Mouse (Mus musculus): ENCODE measurements around the gene Hoxb9. TPM values are rescaled to one million over a fixed set of nuclear protein-coding genes. Genes with fewer than 3 reads are reported as not detected.

Hoxb9 gene
- not detected in 2 replicates for polyA plus RNA-seq (2015; fragmentation: Nextera tagmentation; extraction: Ambion mirVana)

DNA sequence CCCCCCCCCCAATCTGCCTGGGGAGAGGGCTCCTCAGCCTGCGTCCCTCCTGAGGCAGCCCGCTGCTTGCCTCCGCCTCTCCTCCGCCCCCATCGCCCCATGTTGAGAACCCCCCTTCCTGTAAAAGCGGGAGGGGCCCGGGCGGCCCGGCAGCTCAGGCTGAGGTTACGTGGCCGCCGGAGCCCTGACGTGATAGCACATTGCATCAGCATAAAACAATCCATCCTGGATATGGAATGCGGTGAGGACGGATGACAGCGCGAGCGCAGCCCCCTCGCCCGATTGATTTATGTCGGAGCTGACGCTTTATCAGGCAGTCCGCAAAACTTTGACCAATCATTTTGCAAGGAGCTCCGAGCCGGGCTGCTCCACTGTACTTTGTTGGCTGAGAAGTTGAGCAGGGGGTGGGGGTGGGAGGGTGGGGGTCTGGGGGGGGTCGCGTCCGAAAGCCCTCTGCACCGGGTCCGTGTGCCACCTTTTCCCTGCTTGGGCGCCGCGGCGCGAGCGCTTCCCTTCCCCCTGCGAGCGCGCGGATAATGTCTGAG is at the start of gene Hoxb9:
TSS of gene Hoxb9 (plus strand) at position 462 of the 545 bp plus-strand sequence.
- Histone ChIP-seq H3K4me3 (replicated peaks) (no peak within 1 kb of the TSS), H3K9ac (no peak within 1 kb of the TSS), H3K9me3 (replicated peaks) (no peaks in the 10 kb centered on the region), H3K4me2 (peak within 1 kb of the TSS; percentile 25; the same call in 1 of the 2 replicates), H3K4me1 (replicated peaks) (no peaks in the 10 kb centered on the region), H3K36me3 (replicated peaks) (no peaks in the 10 kb centered on the region), H3K27me3 (peaks cover 98% of the 10 kb centered on the region), H3K27ac (replicated peaks) (no peak within 1 kb of the TSS)
- 2% methylated on average over 40 of the region's 40 CpGs for WGBS (ENCODE audit: insufficient replicate concordance)
- ATAC-seq (ENCODE audit: insufficient read depth): no peak

DNA sequence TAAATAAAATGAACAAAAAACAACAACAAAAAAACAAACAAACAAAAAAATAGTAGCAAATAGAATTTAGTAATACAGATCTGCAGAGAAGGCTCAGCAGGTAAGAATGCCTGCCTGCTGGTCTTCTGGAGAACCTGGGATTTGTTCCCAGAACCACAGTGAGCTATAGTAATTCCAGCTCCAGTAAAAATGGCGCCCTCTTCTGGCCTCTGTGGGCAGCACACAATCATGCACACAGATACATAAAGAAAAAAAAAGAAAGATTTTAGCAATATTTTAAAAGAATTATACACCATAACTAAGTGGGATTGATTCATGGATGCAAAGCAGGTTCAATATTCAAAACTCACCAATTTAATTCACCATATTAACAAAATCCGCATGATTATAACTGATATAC is 47.4 kb upstream of the Hoxb9 start:
- no peak overlapping the region for H3K4me2 ChIP-seq
- H3K9ac ChIP-seq: no peak overlapping the region
- H3K27ac ChIP-seq (replicated peaks): no peak overlapping the region
- H3K4me3 ChIP-seq (replicated peaks): no peak overlapping the region
- no peak for ATAC-seq (ENCODE audit: insufficient read depth)
- peaks cover 2% of the 10 kb centered on the region; the same call in 1 of the 2 replicates for H3K9me3 ChIP-seq (replicated peaks)
- WGBS (ENCODE audit: insufficient replicate concordance): 33% methylated on average over 2 of the region's 2 CpGs
- no peaks in the 10 kb centered on the region for H3K4me1 ChIP-seq (replicated peaks)
- H3K27me3 ChIP-seq: 0 out of 2 replicates have a peak, but pooled peaks cover 10% of the 10 kb centered on the region
- H3K36me3 ChIP-seq (replicated peaks): no peaks in the 10 kb centered on the region

DNA sequence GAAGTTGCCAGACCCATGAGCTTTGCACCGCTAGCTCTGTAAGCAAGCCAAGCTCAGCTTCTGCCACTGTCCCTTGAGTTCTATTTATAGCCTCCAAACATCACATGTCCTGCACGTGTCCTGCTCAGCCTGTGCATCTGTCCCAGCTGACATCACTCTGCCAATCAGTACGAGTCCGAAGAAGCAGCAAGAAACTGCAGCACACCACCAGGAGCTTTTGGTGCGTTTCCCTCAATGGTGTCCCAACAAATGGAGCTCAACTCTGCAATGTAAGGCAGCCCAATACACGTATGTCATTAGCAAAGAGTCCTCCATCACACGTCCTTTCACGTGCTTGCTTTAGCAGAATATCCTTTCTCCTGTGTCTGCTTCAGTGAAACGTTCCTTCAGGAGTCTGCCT is 43.6 kb upstream of the Hoxb9 start:
- 56% methylated on average over 9 of the region's 9 CpGs for WGBS (ENCODE audit: insufficient replicate concordance)
- no peaks in the 10 kb centered on the region for H3K4me1 ChIP-seq (replicated peaks)
- H3K4me3 ChIP-seq (replicated peaks): no peak overlapping the region
- peaks cover 8% of the 10 kb centered on the region for H3K27me3 ChIP-seq
- no peak overlapping the region for H3K27ac ChIP-seq (replicated peaks)
- no peak overlapping the region for H3K9ac ChIP-seq
- no peak overlapping the region for H3K4me2 ChIP-seq
- no peaks in the 10 kb centered on the region for H3K9me3 ChIP-seq (replicated peaks)
- H3K36me3 ChIP-seq (replicated peaks): no peaks in the 10 kb centered on the region
- no peak for ATAC-seq (ENCODE audit: insufficient read depth)

DNA sequence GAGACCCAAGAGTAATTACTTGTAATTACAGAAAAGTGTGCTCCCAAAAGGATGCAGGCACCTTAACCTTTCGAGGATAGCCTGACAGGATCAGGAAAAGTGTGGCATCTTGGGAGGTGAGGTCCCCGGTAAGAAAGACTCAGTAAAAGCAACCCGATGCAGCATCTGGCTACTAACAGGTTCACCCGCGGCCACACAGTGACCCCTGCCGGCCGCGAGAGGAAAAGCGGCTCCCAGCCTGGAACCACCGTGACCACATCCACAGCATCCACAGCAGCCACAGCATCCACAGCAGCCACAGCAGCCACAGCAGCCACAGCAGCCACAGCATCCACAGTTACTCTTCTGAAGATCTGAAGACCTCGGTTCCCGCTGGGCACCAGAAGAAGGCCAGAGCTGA is 36.4 kb upstream of the Hoxb9 start:
- WGBS (ENCODE audit: insufficient replicate concordance): under 1% methylated on average over 12 of the region's 12 CpGs
- Histone ChIP-seq H3K27ac (replicated peaks) (no peak overlapping the region), H3K4me1 (replicated peaks) (no peaks in the 10 kb centered on the region), H3K4me2 (no peak overlapping the region), H3K36me3 (replicated peaks) (no peaks in the 10 kb centered on the region), H3K27me3 (peaks cover 52% of the 10 kb centered on the region), H3K9me3 (replicated peaks) (no peaks in the 10 kb centered on the region), H3K4me3 (replicated peaks) (no peak overlapping the region), H3K9ac (no peak overlapping the region)
- ATAC-seq (ENCODE audit: insufficient read depth): no peak

DNA sequence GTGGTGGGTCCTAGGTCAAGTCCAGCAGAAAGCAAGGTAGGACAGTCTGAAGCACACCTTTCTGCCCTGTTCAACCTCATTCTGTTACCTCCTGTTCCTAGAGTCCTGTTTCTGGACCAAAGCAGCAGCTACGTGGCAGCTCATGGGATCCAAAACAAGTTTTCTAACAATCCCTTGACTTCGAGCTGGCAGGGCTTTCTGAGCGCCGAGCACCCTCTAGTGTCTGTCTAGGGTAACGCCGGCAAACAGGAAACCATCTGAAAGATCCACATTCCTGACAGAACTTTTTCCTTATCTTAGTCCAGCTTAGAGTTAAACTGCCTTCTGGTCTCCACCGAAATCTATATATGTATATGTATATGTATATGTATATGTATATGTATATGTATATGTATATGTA is 31.0 kb upstream of the Hoxb9 start:
- no peak overlapping the region for H3K4me2 ChIP-seq
- H3K27ac ChIP-seq (replicated peaks): no peak overlapping the region
- H3K4me1 ChIP-seq (replicated peaks): no peaks in the 10 kb centered on the region
- 2% methylated on average over 7 of the region's 7 CpGs for WGBS (ENCODE audit: insufficient replicate concordance)
- H3K36me3 ChIP-seq (replicated peaks): no peaks in the 10 kb centered on the region
- H3K9ac ChIP-seq: no peak overlapping the region
- peaks cover 47% of the 10 kb centered on the region for H3K27me3 ChIP-seq
- H3K9me3 ChIP-seq (replicated peaks): no peaks in the 10 kb centered on the region
- no peak for ATAC-seq (ENCODE audit: insufficient read depth)
- no peak overlapping the region for H3K4me3 ChIP-seq (replicated peaks)

DNA sequence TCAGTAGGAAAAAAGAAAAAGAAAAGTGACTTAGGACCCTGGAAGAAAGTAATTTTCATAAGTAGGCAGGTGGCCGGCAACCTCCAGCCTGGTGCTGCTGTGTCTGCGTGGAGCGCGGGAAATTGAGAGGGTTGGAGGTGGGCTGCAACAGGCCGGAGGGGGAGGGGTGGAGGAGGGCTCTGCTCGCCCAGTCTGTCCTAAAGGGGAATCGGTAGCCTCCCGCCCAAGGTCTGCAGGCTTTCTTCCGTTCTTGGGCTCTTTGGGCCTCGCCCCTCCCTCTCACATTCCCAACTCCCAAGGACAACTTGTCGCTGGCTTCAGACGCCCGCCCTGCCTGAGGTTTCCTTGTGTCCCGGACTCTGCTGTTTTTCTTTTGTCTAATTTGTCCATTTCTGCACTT is 20.4 kb upstream of the Hoxb9 start:
- WGBS (ENCODE audit: insufficient replicate concordance): 2% methylated on average over 14 of the region's 14 CpGs

DNA sequence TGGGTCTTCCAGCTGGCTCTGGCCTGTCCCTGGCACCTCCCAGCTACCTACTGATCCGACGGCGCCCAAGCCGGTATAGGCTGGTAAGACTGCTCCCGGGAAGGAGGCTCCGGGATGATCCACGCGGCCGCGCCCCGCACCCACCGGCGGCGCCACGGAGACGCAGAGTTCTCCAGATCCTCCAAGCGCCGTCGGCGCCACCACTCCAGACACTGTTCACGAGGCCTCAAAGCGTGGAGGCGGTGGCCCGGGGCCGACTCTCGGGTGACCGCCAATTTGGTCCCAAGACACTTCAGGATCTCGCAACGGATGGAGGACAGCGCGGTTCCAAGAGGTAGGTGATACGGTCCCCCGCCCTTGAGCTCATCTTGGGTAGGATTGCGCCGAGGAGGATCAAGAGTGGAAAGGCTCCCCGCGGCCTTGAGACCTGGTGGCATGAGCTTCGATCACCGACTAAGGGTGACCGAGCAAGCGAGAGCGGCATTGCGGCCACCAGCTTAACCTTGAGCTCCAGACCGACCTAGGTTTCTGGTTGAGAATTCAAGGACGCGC is 19.7 kb upstream of the Hoxb9 start:
- H3K27me3 ChIP-seq: peaks cover 92% of the 10 kb centered on the region
- H3K4me3 ChIP-seq (replicated peaks): no peak overlapping the region
- H3K36me3 ChIP-seq (replicated peaks): no peaks in the 10 kb centered on the region
- H3K27ac ChIP-seq (replicated peaks): no peak overlapping the region
- no peaks in the 10 kb centered on the region for H3K9me3 ChIP-seq (replicated peaks)
- H3K4me1 ChIP-seq (replicated peaks): no peaks in the 10 kb centered on the region
- no peak overlapping the region for H3K9ac ChIP-seq
- H3K4me2 ChIP-seq: no peak overlapping the region
- WGBS (ENCODE audit: insufficient replicate concordance): 2% methylated on average over 46 of the region's 46 CpGs
- ATAC-seq (ENCODE audit: insufficient read depth): no peak

More for the DNA sequence above, 20.4 kb upstream of the Hoxb9 start:
- no peaks in the 10 kb centered on the region for H3K4me1 ChIP-seq (replicated peaks)
- H3K4me2 ChIP-seq: no peak overlapping the region
- ATAC-seq (ENCODE audit: insufficient read depth): no peak
- no peak overlapping the region for H3K27ac ChIP-seq (replicated peaks)
- H3K27me3 ChIP-seq: peaks cover 85% of the 10 kb centered on the region
- H3K36me3 ChIP-seq (replicated peaks): no peaks in the 10 kb centered on the region
- no peak overlapping the region for H3K9ac ChIP-seq
- no peaks in the 10 kb centered on the region for H3K9me3 ChIP-seq (replicated peaks)
- H3K4me3 ChIP-seq (replicated peaks): no peak overlapping the region

DNA sequence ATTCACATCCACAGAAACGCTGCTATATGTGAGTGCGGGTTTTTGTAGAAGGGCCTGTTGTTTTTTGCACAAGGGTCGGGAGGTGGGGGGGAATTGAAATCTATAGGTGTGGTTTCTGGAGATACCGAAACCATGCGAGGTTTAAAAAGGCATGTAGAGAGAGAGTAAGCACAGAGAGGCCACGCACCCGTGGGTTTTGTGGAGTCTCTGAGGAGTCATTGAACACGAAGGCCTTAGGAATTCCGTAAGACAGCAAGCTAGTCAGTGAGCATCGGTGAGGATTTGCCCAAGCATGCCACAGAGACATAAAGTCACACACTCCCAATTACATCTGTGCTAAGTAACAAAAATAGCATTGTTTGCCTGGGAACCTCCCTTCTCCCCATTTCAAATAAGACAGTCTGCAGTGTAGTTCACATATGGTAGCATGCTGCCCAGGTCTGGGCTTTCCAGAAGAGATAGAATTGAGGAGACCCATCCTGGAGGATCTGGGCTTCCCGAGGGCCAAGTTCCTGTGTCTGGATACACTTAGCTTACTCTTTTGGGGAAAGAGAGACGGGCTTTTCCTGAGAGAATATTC is 18.6 kb upstream of the Hoxb9 start:
- ATAC-seq (ENCODE audit: insufficient read depth): no peak
- WGBS (ENCODE audit: insufficient replicate concordance): 12% methylated on average over 12 of the region's 12 CpGs
- H3K4me2 ChIP-seq: no peak overlapping the region
- H3K9ac ChIP-seq: no peak overlapping the region
- no peak overlapping the region for H3K4me3 ChIP-seq (replicated peaks)
- H3K36me3 ChIP-seq (replicated peaks): no peaks in the 10 kb centered on the region
- no peaks in the 10 kb centered on the region for H3K9me3 ChIP-seq (replicated peaks)
- H3K27me3 ChIP-seq: peaks cover 100% of the 10 kb centered on the region
- no peak overlapping the region for H3K27ac ChIP-seq (replicated peaks)
- H3K4me1 ChIP-seq (replicated peaks): no peaks in the 10 kb centered on the region

DNA sequence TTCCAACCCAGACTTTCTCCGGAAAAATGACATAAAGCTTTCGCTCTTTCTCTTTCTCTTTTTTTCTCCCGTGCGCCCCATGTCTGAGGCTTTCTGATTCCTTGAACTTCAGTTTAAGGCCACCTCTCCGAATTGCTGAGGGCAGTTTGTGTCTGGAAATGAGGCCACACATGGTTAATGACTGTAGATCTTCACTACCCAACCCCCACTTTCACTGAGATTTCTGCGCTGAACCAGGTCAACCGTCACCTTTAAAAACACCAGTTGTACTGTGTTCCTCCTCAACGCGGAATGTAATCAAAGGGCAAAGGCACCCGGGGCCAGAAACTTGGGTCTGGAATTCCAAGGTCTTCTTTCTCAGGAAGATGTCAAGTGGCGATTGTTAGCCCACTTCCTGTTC is 17.0 kb upstream of the Hoxb9 start:
- WGBS (ENCODE audit: insufficient replicate concordance): 2% methylated on average over 11 of the region's 11 CpGs
- H3K9ac ChIP-seq: no peak overlapping the region
- H3K9me3 ChIP-seq (replicated peaks): no peaks in the 10 kb centered on the region
- H3K4me2 ChIP-seq: no peak overlapping the region
- H3K4me3 ChIP-seq (replicated peaks): no peak overlapping the region
- H3K4me1 ChIP-seq (replicated peaks): no peaks in the 10 kb centered on the region
- no peaks in the 10 kb centered on the region for H3K36me3 ChIP-seq (replicated peaks)
- no peak overlapping the region for H3K27ac ChIP-seq (replicated peaks)
- H3K27me3 ChIP-seq: peaks cover 100% of the 10 kb centered on the region
- ATAC-seq (ENCODE audit: insufficient read depth): no peak

DNA sequence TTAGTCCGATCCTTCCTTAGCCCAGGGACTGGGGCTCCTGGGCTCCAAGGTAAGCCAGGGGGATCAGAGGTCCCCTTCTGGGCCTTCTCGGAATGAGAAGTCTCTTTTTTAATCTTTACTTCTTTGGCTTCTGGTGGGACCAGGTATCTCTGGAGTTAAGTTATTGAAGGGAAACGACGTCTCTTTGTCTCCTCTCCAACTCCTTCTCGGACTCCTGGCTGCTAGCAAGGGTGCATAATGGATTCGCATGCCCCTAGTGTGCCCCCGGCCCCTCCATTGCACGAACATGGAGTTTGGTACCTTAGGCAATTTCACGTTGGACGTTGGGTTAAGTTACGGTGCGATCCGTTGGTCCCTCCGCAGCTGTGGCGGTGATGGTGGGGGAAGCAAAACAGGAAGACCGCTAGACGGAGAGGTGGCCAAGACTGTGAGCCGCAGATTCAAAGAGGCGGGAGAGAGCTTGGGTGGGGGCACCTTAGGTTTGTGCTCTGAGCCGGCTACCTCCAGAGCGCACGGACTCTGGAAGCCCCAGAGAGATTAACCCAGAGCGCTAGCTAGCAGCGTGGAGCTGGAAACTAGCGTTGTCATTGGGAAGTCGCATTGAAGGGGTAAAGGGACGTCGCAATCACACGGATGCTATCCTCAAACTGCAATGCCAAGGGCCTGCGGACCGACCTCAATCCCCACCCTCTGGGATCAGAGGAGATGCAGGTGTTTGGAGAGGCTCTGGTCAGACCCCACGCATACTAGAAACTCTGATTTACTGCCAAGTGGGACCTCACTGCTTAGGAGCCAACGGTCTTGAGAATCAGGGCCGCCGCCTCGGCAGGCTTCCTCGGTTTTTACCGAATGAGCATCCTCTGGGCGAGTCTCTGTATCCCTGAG is 15.9 kb upstream of the Hoxb9 start:
- Histone ChIP-seq H3K4me1 (replicated peaks) (no peaks in the 10 kb centered on the region), H3K36me3 (replicated peaks) (no peaks in the 10 kb centered on the region), H3K9me3 (replicated peaks) (no peaks in the 10 kb centered on the region), H3K9ac (no peak overlapping the region), H3K4me3 (replicated peaks) (no peak overlapping the region), H3K27me3 (peaks cover 99% of the 10 kb centered on the region), H3K27ac (replicated peaks) (no peak overlapping the region), H3K4me2 (no peak overlapping the region)
- ATAC-seq (ENCODE audit: insufficient read depth): no peak
- 2% methylated on average over 39 of the region's 39 CpGs for WGBS (ENCODE audit: insufficient replicate concordance)

DNA sequence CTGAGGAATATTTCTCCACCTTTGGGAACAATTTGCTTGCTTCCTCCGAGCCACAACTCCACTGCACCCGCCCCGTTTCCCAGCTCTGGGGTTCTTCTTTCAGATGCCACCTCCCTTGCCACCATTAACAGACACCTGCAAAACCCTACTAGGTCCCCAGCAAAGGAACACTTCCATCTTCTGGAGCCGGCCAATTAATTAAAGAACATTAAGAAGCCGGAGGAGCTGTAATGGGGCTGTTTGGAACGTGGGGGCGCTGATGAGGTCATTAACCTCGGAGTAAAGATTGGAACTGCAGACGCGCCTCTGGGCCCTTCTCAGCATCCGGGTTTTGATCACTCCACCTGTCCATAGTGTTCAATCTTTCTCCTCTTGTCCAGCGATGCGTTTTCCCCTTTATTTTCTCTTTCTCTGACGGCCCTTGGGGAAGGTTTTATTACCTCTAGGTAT is 15.2 kb upstream of the Hoxb9 start:
- no peak for ATAC-seq (ENCODE audit: insufficient read depth)
- Histone ChIP-seq H3K36me3 (replicated peaks) (no peaks in the 10 kb centered on the region), H3K4me2 (no peak overlapping the region), H3K4me3 (replicated peaks) (no peak overlapping the region), H3K4me1 (replicated peaks) (no peaks in the 10 kb centered on the region), H3K9me3 (replicated peaks) (no peaks in the 10 kb centered on the region), H3K27me3 (peaks cover 99% of the 10 kb centered on the region), H3K9ac (no peak overlapping the region), H3K27ac (replicated peaks) (no peak overlapping the region)
- 4% methylated on average over 14 of the region's 14 CpGs for WGBS (ENCODE audit: insufficient replicate concordance)
